Mouse (Mus musculus) ES-Bruce4 (cell line): ENCODE results near the gene March5. TPM values are rescaled to one million over a fixed set of nuclear protein-coding genes. Genes with fewer than 3 reads are reported as not detected.
A peak's percentile ranks its signal among the peaks of the same experiment; 100 is the strongest.

ENCODE experiments used
- H3K27ac ChIP-seq: 2 replicates; pipeline ENCODE4 v1.5.1; 2012; ENCODE audit warnings: low read length, inconsistent platforms; ENCODE audit not compliant: insufficient read depth
- H3K27me3 ChIP-seq: 2 replicates; pipeline ENCODE4 v1.6.1; 2012; ENCODE audit warnings: mild to moderate bottlenecking, low read length, inconsistent platforms; ENCODE audit not compliant: control insufficient read depth, poor library complexity, insufficient read depth, severe bottlenecking
- H3K36me3 ChIP-seq: 2 replicates; pipeline ENCODE4 v1.6.1; 2012; ENCODE audit warnings: inconsistent platforms, mild to moderate bottlenecking, low read length, moderate library complexity; ENCODE audit not compliant: control insufficient read depth, poor library complexity, insufficient read depth, severe bottlenecking
- H3K4me1 ChIP-seq: one replicate; pipeline ENCODE4 v1.8.1; 2011; ENCODE audit warnings: low read length; ENCODE audit not compliant: control insufficient read depth, insufficient read depth
- H3K4me3 ChIP-seq: 2 replicates; pipeline ENCODE4 v1.5.1; 2011; ENCODE audit warnings: low read depth, mild to moderate bottlenecking, low read length
- H3K9ac ChIP-seq: 2 replicates; pipeline ENCODE4 v1.6.1; 2012; ENCODE audit warnings: low read depth, mild to moderate bottlenecking, inconsistent platforms; ENCODE audit not compliant: poor library complexity, severe bottlenecking
- H3K9me3 ChIP-seq: replicated peaks from 2 replicates; pipeline ENCODE4 v1.6.1; 2012; ENCODE audit warnings: mild to moderate bottlenecking, low read length, inconsistent platforms; ENCODE audit not compliant: control insufficient read depth, poor library complexity, insufficient read depth, severe bottlenecking
- CTCF ChIP-seq: IDR thresholded peaks from one replicate; pipeline ENCODE4 v1.8.1; 2011; ENCODE audit warnings: low read depth, low read length
- EP300 ChIP-seq: IDR thresholded peaks from 2 replicates; pipeline ENCODE4 v1.6.1; 2011; ENCODE audit warnings: low read depth, low read length; ENCODE audit not compliant: insufficient read depth
- POLR2A ChIP-seq: IDR thresholded peaks from one replicate; pipeline ENCODE4 v1.8.1; 2011; ENCODE audit warnings: low read length; ENCODE audit not compliant: insufficient read depth
- polyA plus RNA-seq: library from polyadenylated mRNA; stranded (reverse); fragments of >200 nt; gene quantifications from 2 replicates; pipeline ENCODE4 v1.2.4, GENCODE M21; 2011; ENCODE audit warnings: low read depth; ENCODE audit not compliant: missing spikeins, insufficient read depth, insufficient read length

March5 gene
- polyA plus RNA-seq: 174 and 194 TPM in 2 replicates

GRCm38 (mm10) chr19:37207303-37208175, at the start of gene March5:
March5 (plus strand) TSS chr19:37207543.
- Histone ChIP-seq H3K27me3 (no peaks in the 10 kb centered on the region), H3K27ac (peak within 1 kb of the TSS; percentile 79), H3K4me3 (peak within 1 kb of the TSS; percentile 79)

GRCm38 (mm10) chr19:37172096-37172495, 35.2 kb upstream of the March5 start:
- H3K9ac ChIP-seq: no peak overlapping the region
- H3K36me3 ChIP-seq: no peaks in the 10 kb centered on the region
- no peak overlapping the region for H3K4me3 ChIP-seq
- peaks cover 5% of the 10 kb centered on the region for H3K27me3 ChIP-seq
- TF ChIP-seq POLR2A (no peak), CTCF (no peak), EP300 (no peak)
- no peak overlapping the region for H3K27ac ChIP-seq
- H3K9me3 ChIP-seq: no peaks in the 10 kb centered on the region
- H3K4me1 ChIP-seq: no peaks in the 10 kb centered on the region

More at GRCm38 (mm10) chr19:37207303-37208175, at the start of gene March5:
- Histone ChIP-seq H3K36me3 (peaks cover 26% of the 10 kb centered on the region), H3K9ac (peak within 1 kb of the TSS; percentile 98), H3K9me3 (no peaks in the 10 kb centered on the region), H3K4me1 (no peaks in the 10 kb centered on the region)
- TF ChIP-seq EP300: no peak
- no peak for TF ChIP-seq CTCF
- no peak for TF ChIP-seq POLR2A

GRCm38 (mm10) chr19:37172566-37173130, 34.7 kb upstream of the March5 start:
- H3K4me3 ChIP-seq: no peak overlapping the region
- H3K27me3 ChIP-seq: peaks cover 5% of the 10 kb centered on the region
- H3K36me3 ChIP-seq: no peaks in the 10 kb centered on the region
- H3K9ac ChIP-seq: no peak overlapping the region
- H3K9me3 ChIP-seq: no peaks in the 10 kb centered on the region
- no peak overlapping the region for H3K27ac ChIP-seq
- H3K4me1 ChIP-seq: no peaks in the 10 kb centered on the region
- TF ChIP-seq CTCF (no peak), POLR2A (no peak), EP300 (no peak)

- Histone ChIP-seq H3K4me1 (no peaks in the 10 kb centered on the region), H3K9me3 (no peaks in the 10 kb centered on the region), H3K4me3 (peak overlapping the region; percentile 87), H3K27me3 (peaks cover 5% of the 10 kb centered on the region), H3K27ac (no peak overlapping the region), H3K9ac (peak overlapping the region; percentile 72), H3K36me3 (no peaks in the 10 kb centered on the region)
- TF ChIP-seq CTCF (no peak), POLR2A (no peak), EP300 (no peak)
Observed at GRCm38 (mm10) chr19:37173331-37174115, 33.8 kb upstream of the March5 start.

GRCm38 (mm10) chr19:37174116-37174715, 33.1 kb upstream of the March5 start:
- H3K4me1 ChIP-seq: no peaks in the 10 kb centered on the region
- peaks cover 5% of the 10 kb centered on the region for H3K27me3 ChIP-seq
- peak overlapping the region; percentile 87 for H3K4me3 ChIP-seq
- H3K36me3 ChIP-seq: no peaks in the 10 kb centered on the region
- no peak for TF ChIP-seq EP300
- no peak for TF ChIP-seq CTCF
- no peak for TF ChIP-seq POLR2A
- peak overlapping the region; percentile 72 for H3K9ac ChIP-seq
- no peak overlapping the region for H3K27ac ChIP-seq
- no peaks in the 10 kb centered on the region for H3K9me3 ChIP-seq
